Mouse (Mus musculus): ENCODE data around the gene Akap13.

DNA sequence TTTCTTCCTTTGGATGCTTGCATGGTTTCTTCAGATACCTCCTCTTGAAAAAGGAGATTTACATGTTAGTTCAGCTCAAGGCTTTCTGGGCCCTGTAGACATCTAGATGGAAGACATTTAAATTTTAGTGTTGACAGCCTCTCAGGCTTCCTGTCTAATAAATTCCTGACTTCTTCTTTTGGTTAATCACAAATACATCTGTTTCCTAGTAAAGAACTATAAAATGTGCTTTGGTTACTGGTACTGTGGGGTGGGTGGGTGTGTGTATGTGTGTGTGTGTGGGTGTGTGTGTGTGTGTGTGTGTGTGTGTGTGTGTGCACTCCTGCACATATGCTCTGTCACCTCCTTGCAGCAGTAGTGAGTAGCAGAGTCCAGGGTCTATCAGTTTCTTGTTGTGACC is 262.0 kb downstream of the Akap13 start:
- TF ChIP-seq POLR2A (IDR thresholded peaks at IDR 0.05; ENCODE audit: borderline replicate concordance, control insufficient read depth, low read depth, low read length) (no peak), CTCF (IDR thresholded peaks at IDR 0.05; ENCODE audit: control insufficient read depth, insufficient read depth, low read length) (no peak)

All from bone marrow, adult 2 months (tissue).